ENCODE assay signal across 8 mouse cellular contexts in genomic region chr9:15493235-15493924, GRCm38 (mm10). TPM values are rescaled to one million over a fixed set of nuclear protein-coding genes. Genes with fewer than 3 reads are reported as not detected.
A peak's percentile ranks its signal among the peaks of the same experiment; 100 is the strongest.
DNase-seq lines count a peak whose midpoint lies in the region; ATAC-seq and TF ChIP-seq lines count a peak whose summit lies in the region.

Gene Smco4, plus strand, starts transcription at chr9:15493432.

- H3K36me3 ChIP-seq in forebrain, embryonic 15.5 days: no peaks in the 10 kb centered on the region
- H3K36me3 ChIP-seq in lung, postnatal 0 days (ENCODE audit: insufficient read depth, low read length): no peaks in the 10 kb centered on the region

- peak within 1 kb of the TSS; percentile 41 for H3K27ac ChIP-seq in forebrain, embryonic 15.5 days (replicated peaks)
- peak within 1 kb of the TSS; percentile 81 for H3K27ac ChIP-seq in lung, postnatal 0 days (ENCODE audit: low read length)

- no peak for TF ChIP-seq EP300 in lung, postnatal 0 days (IDR thresholded peaks at IDR 0.05)

- H3K4me3 ChIP-seq in forebrain, embryonic 15.5 days: peak within 1 kb of the TSS; percentile 67
- H3K4me3 ChIP-seq in lung, postnatal 0 days (ENCODE audit: low read depth, low read length): peak within 1 kb of the TSS; percentile 75

- DNase-seq in ES-CJ7 (ENCODE audit: low read depth, low spot score): peak; percentile 64
- DNase-seq in heart, postnatal 25 days (ENCODE audit: low spot score): peak; percentile 56
- DNase-seq in large intestine, adult 2 months (ENCODE audit: low read depth, low spot score): peak; percentile 56
- DNase-seq in lung, postnatal 0 days (ENCODE audit: low spot score): peak; percentile 85
- peak; percentile 66 for DNase-seq in ovary, postnatal 14 days (ENCODE audit: low spot score)
- DNase-seq in thymus, postnatal 36 days: peak; percentile 79 to 80

- no peaks in the 10 kb centered on the region for H3K9me3 ChIP-seq in forebrain, embryonic 15.5 days
- H3K9me3 ChIP-seq in lung, postnatal 0 days (ENCODE audit: low read length): no peaks in the 10 kb centered on the region

- no peaks in the 10 kb centered on the region for H3K27me3 ChIP-seq in forebrain, embryonic 15.5 days
- no peaks in the 10 kb centered on the region for H3K27me3 ChIP-seq in lung, postnatal 0 days (replicated peaks; ENCODE audit: insufficient read depth, low read length)

- peak within 1 kb of the TSS; percentile 62 for H3K9ac ChIP-seq in forebrain, embryonic 15.5 days (replicated peaks)
- H3K9ac ChIP-seq in lung, postnatal 0 days (replicated peaks; ENCODE audit: low read depth): peak within 1 kb of the TSS; percentile 66

- 1% methylated on average over 93 of the region's 101 CpGs for WGBS in forebrain, embryonic 15.5 days
- under 1% methylated on average over 101 of the region's 101 CpGs for WGBS in large intestine, adult 2 months
- WGBS in lung, postnatal 0 days: 2% methylated on average over 25 of the region's 101 CpGs

- TF ChIP-seq CTCF in lung, postnatal 0 days (IDR thresholded peaks at IDR 0.05): peak; percentile 69

- intact Hi-C loops in heart, postnatal 25 days (cut with DNase I): loop anchor here (1.0 to 5.0 kb wide), 5 partner anchors 61 to 389 kb away; no protein-coding TSS in a partner anchor

- peaks cover 24% of the 10 kb centered on the region for H3K4me1 ChIP-seq in forebrain, embryonic 15.5 days
- peaks cover 15% of the 10 kb centered on the region; the same call in 1 of the 2 replicates for H3K4me1 ChIP-seq in lung, postnatal 0 days (ENCODE audit: insufficient read depth, low read depth, low read length)

- peak within 1 kb of the TSS; percentile 94 for H3K4me2 ChIP-seq in forebrain, embryonic 15.5 days (replicated peaks)
- peak within 1 kb of the TSS; percentile 99 for H3K4me2 ChIP-seq in lung, postnatal 0 days (replicated peaks; ENCODE audit: low read depth, low read length)

- ATAC-seq in cerebellum, adult (ENCODE audit: insufficient number of reproducible peaks, low FRiP score, low TSS enrichment): peak; percentile 76
- ATAC-seq in forebrain, embryonic 15.5 days (replicated peaks): peak; percentile 90
- ATAC-seq in lung, postnatal 0 days: peak; percentile 90

RNA-seq across cellular contexts. Expression of gene Smco4, which starts in this region (rescaled TPM):
- polyA plus RNA-seq in forebrain, embryonic 15.5 days (2015; fragmentation: Nextera tagmentation; extraction: Ambion mirVana): 1.6 TPM in 2 replicates
- 10 to 100 TPM; 22.4 to 23.1 TPM for total RNA-seq in heart, postnatal 25 days (2021)
- 20.8 and 22.1 TPM in 2 replicates for polyA plus RNA-seq in large intestine, adult 2 months (2012; rRNA removed)
- polyA plus RNA-seq in lung, postnatal 0 days (2015; fragmentation: Nextera tagmentation; extraction: Ambion mirVana): 3.8 TPM in 2 replicates

Comparison
In these comparisons a context has a peak if more than half of its experiments do, and no peak if none do; other contexts are left out.
1. Peak in every context shown above with its lines: DNase-seq, ATAC-seq, H3K4me3 ChIP-seq and H3K27ac ChIP-seq.